ENCODE assay signal across 8 mouse cellular contexts in genomic region chr2:157424126-157424903, GRCm38 (mm10). TPM values are rescaled to one million over a fixed set of nuclear protein-coding genes. Genes with fewer than 3 reads are reported as not detected.
A peak's percentile ranks its signal among the peaks of the same experiment; 100 is the strongest.
DNase-seq lines count a peak whose midpoint lies in the region; ATAC-seq and TF ChIP-seq lines count a peak whose summit lies in the region.

No protein-coding gene starts in this region.

- peak; percentile 37 for ATAC-seq in activated CD4-positive, CD25-positive, alpha-beta regulatory T cell, adult 4 months
- 0 out of 2 replicates have a peak, but pooled peaks have one; percentile 4 for ATAC-seq in embryonic facial prominence, embryonic 13.5 days (ENCODE audit: insufficient number of reproducible peaks, insufficient read depth, low FRiP score, low TSS enrichment, low read depth)
- ATAC-seq in hindbrain, embryonic 11.5 days (ENCODE audit: low FRiP score), result peak; percentile 39; the same call in 1 of the 2 replicates
- no peak; the same call in 1 of the 2 replicates for ATAC-seq in limb, embryonic 15.5 days (ENCODE audit: insufficient number of reproducible peaks, low FRiP score, low TSS enrichment, low read depth)
- peak; percentile 15; the same call in 1 of the 2 replicates for ATAC-seq in neural tube, embryonic 13.5 days (ENCODE audit: low read depth)

- H3K9me3 ChIP-seq in embryonic facial prominence, embryonic 13.5 days, result no peaks in the 10 kb centered on the region
- no peaks in the 10 kb centered on the region for H3K9me3 ChIP-seq in hindbrain, embryonic 11.5 days (ENCODE audit: control insufficient read depth, low read length)
- H3K9me3 ChIP-seq in limb, embryonic 15.5 days, result no peaks in the 10 kb centered on the region
- no peaks in the 10 kb centered on the region for H3K9me3 ChIP-seq in neural tube, embryonic 13.5 days

- no peak for TF ChIP-seq POLR2A in lung, adult 2 months (IDR thresholded peaks at IDR 0.05; ENCODE audit: borderline replicate concordance, extremely low read depth, low read depth, low read length)

- DNase-seq in lung, adult 2 months, result peak; percentile 64
- DNase-seq in lung, postnatal 36 days, result no peak
- peak; percentile 53 for DNase-seq in hindbrain, embryonic 11.5 days (ENCODE audit: low spot score)
- no peak for DNase-seq in frontal cortex, postnatal 14 days (ENCODE audit: low spot score in 2 of 2)

- peaks cover 19% of the 10 kb centered on the region for H3K36me3 ChIP-seq in embryonic facial prominence, embryonic 13.5 days
- no peaks in the 10 kb centered on the region for H3K36me3 ChIP-seq in hindbrain, embryonic 11.5 days (ENCODE audit: control insufficient read depth, insufficient read depth, low read length)
- H3K36me3 ChIP-seq in limb, embryonic 15.5 days, result peaks cover 15% of the 10 kb centered on the region
- H3K36me3 ChIP-seq in neural tube, embryonic 13.5 days, result peaks cover 12% of the 10 kb centered on the region

- H3K4me2 ChIP-seq in embryonic facial prominence, embryonic 13.5 days, result peak overlapping the region; percentile 82
- peak overlapping the region; percentile 82 for H3K4me2 ChIP-seq in hindbrain, embryonic 11.5 days (replicated peaks; ENCODE audit: low read depth, low read length)
- H3K4me2 ChIP-seq in limb, embryonic 15.5 days, result peak overlapping the region; percentile 81
- peak overlapping the region; percentile 81 for H3K4me2 ChIP-seq in neural tube, embryonic 13.5 days

- H3K4me1 ChIP-seq in lung, adult 2 months (ENCODE audit: control insufficient read depth, insufficient read depth, low read length), result peaks cover 17% of the 10 kb centered on the region; the same call in 1 of the 2 replicates
- peaks cover 69% of the 10 kb centered on the region for H3K4me1 ChIP-seq in embryonic facial prominence, embryonic 13.5 days
- H3K4me1 ChIP-seq in hindbrain, embryonic 11.5 days (replicated peaks; ENCODE audit: control insufficient read depth, insufficient read depth, low read length), result peaks cover 10% of the 10 kb centered on the region
- peaks cover 52% of the 10 kb centered on the region for H3K4me1 ChIP-seq in limb, embryonic 15.5 days
- peaks cover 68% of the 10 kb centered on the region for H3K4me1 ChIP-seq in neural tube, embryonic 13.5 days (replicated peaks)

- peak overlapping the region; percentile 99 for H3K9ac ChIP-seq in embryonic facial prominence, embryonic 13.5 days
- peak overlapping the region; percentile 99 for H3K9ac ChIP-seq in hindbrain, embryonic 11.5 days (ENCODE audit: low read depth, low read length)
- peak overlapping the region; percentile 99 for H3K9ac ChIP-seq in limb, embryonic 15.5 days
- H3K9ac ChIP-seq in neural tube, embryonic 13.5 days, result peak overlapping the region; percentile 99

- no peaks in the 10 kb centered on the region for H3K27me3 ChIP-seq in embryonic facial prominence, embryonic 13.5 days
- H3K27me3 ChIP-seq in hindbrain, embryonic 11.5 days (ENCODE audit: control insufficient read depth, insufficient read depth, low read length), result no peaks in the 10 kb centered on the region
- no peaks in the 10 kb centered on the region for H3K27me3 ChIP-seq in limb, embryonic 15.5 days
- H3K27me3 ChIP-seq in neural tube, embryonic 13.5 days, result no peaks in the 10 kb centered on the region

- WGBS in lung, adult 2 months, result 3% methylated on average over 51 of the region's 98 CpGs
- under 1% methylated on average over 34 of the region's 98 CpGs for WGBS in embryonic facial prominence, embryonic 13.5 days
- 2% methylated on average over 52 of the region's 98 CpGs for WGBS in hindbrain, embryonic 11.5 days
- 1% methylated on average over 71 of the region's 98 CpGs for WGBS in limb, embryonic 15.5 days
- 1% methylated on average over 67 of the region's 98 CpGs for WGBS in neural tube, embryonic 13.5 days

- H3K27ac ChIP-seq in embryonic facial prominence, embryonic 13.5 days, result peak overlapping the region; percentile 96
- H3K27ac ChIP-seq in hindbrain, embryonic 11.5 days (ENCODE audit: low read depth, low read length), result peak overlapping the region; percentile 90
- H3K27ac ChIP-seq in limb, embryonic 15.5 days, result peak overlapping the region; percentile 94
- H3K27ac ChIP-seq in neural tube, embryonic 13.5 days (replicated peaks), result peak overlapping the region; percentile 94

- peak overlapping the region; percentile 54 for H3K4me3 ChIP-seq in lung, adult 2 months (replicated peaks; ENCODE audit: extremely low read depth, low read depth, low read length)
- H3K4me3 ChIP-seq in embryonic facial prominence, embryonic 13.5 days, result peak overlapping the region; percentile 89
- peak overlapping the region; percentile 80 for H3K4me3 ChIP-seq in hindbrain, embryonic 11.5 days (ENCODE audit: low read depth, low read length)
- peak overlapping the region; percentile 76 for H3K4me3 ChIP-seq in limb, embryonic 15.5 days
- H3K4me3 ChIP-seq in neural tube, embryonic 13.5 days, result peak overlapping the region; percentile 86

- no peak for TF ChIP-seq CTCF in lung, adult 2 months (IDR thresholded peaks at IDR 0.05; ENCODE audit: insufficient read depth, low read length)

RNA-seq across cellular contexts. Expression of gene Src, which starts 6.1 kb away (rescaled TPM):
- 59.8 and 62.3 TPM in 2 replicates for polyA plus RNA-seq in lung, adult 2 months (2012; rRNA removed)
- polyA plus RNA-seq in activated CD4-positive, CD25-positive, alpha-beta regulatory T cell, adult 4 months (2017; shearing (Covaris generic)), result 1 to 10 TPM; 2.0 to 2.1 TPM
- 21.5 and 22.1 TPM in 2 replicates for polyA plus RNA-seq in embryonic facial prominence, embryonic 13.5 days (2015; fragmentation: Nextera tagmentation; extraction: Ambion mirVana)
- 13.0 and 14.4 TPM in 2 replicates for polyA plus RNA-seq in hindbrain, embryonic 11.5 days (2014; fragmentation: Nextera tagmentation; extraction: Ambion mirVana)
- 14.8 and 18.5 TPM in 2 replicates for polyA plus RNA-seq in limb, embryonic 15.5 days (2015; fragmentation: Nextera tagmentation; extraction: Ambion mirVana)
- polyA plus RNA-seq in neural tube, embryonic 13.5 days (2015; fragmentation: Nextera tagmentation; extraction: Ambion mirVana), result 32.0 and 32.5 TPM in 2 replicates

RNA-seq across cellular contexts. Expression of gene Manbal, which starts 56.9 kb away (rescaled TPM):
- 85.5 and 108 TPM in 2 replicates for polyA plus RNA-seq in lung, adult 2 months (2012; rRNA removed)
- polyA plus RNA-seq in activated CD4-positive, CD25-positive, alpha-beta regulatory T cell, adult 4 months (2017; shearing (Covaris generic)), result 10 to 100 TPM; 30.7 to 54.6 TPM
- polyA plus RNA-seq in embryonic facial prominence, embryonic 13.5 days (2015; fragmentation: Nextera tagmentation; extraction: Ambion mirVana), result 80.6 and 90.9 TPM in 2 replicates
- polyA plus RNA-seq in hindbrain, embryonic 11.5 days (2014; fragmentation: Nextera tagmentation; extraction: Ambion mirVana), result 36.2 and 37.2 TPM in 2 replicates
- polyA plus RNA-seq in limb, embryonic 15.5 days (2015; fragmentation: Nextera tagmentation; extraction: Ambion mirVana), result 87.6 and 87.9 TPM in 2 replicates
- 77.6 and 89.9 TPM in 2 replicates for polyA plus RNA-seq in neural tube, embryonic 13.5 days (2015; fragmentation: Nextera tagmentation; extraction: Ambion mirVana)

Comparison
In these comparisons a context has a peak if more than half of its experiments do, and no peak if none do; other contexts are left out.
1. DNase-seq: peak in lung, adult 2 months (single experiment) and hindbrain, embryonic 11.5 days (single experiment); none in lung, postnatal 36 days (single experiment) and frontal cortex, postnatal 14 days (0 of 2).
2. Peak in every context shown above with its lines, with median percentiles within 50 percentile points of each other: H3K4me3 ChIP-seq, H3K27ac ChIP-seq, H3K4me2 ChIP-seq and H3K9ac ChIP-seq.